Mouse (Mus musculus) cerebellum, adult 2 months (tissue): ENCODE measurements around the gene Ubfd1.

Experiments used
- CTCF ChIP-seq: fragments of 200-500 bp; IDR thresholded peaks from 2 replicates; pipeline ENCODE4 v1.5.1; 2011; ENCODE audit warnings: low read depth, mild to moderate bottlenecking, control low read depth, low read length, moderate library complexity, borderline replicate concordance; ENCODE audit not compliant: insufficient read depth
- POLR2A ChIP-seq: fragments of 200-500 bp; IDR thresholded peaks from 2 replicates; pipeline ENCODE4 v1.6.1; 2011; ENCODE audit warnings: low read length, control low read depth, borderline replicate concordance; ENCODE audit not compliant: insufficient read depth

GRCm38 (mm10) chr7:122020273-122020666, 46.7 kb upstream of the Ubfd1 start:
- TF ChIP-seq CTCF: no peak
- no peak for TF ChIP-seq POLR2A
